26 mouse cellular contexts compared by ENCODE assay signal in the genomic region with DNA sequence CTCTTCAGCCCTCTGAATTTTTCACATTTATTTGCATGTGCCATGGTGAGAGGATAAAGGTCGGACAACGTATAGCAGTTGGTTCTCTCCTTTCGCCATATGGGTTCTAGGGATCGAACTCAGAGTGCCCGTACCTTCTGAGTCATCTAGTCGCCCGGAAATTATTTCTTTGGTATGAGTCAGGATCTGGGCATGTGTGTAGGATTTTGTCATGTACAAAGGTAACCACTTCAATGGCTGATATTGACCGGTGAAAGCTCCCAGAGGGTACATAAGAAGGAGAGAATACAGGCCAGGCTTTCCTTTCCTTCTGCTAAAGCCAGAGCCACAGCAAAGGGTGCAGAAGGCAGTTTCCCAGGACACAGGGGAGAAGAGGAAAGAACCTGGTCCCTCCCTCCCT.
"Had no signal": no experiment of that assay in that cellular context is flagged by ENCODE, and none has a peak within 500 bp of the region (broad histone marks: within the 10 kb centered on the region; RNA-seq: fewer than 3 reads in every experiment).

No protein-coding gene starts in this region.

- H3K9me3 ChIP-seq: heart, embryonic 10.5 days; heart, embryonic 12.5 days; hindbrain, embryonic 10.5 days; hindbrain, embryonic 12.5 days; kidney, embryonic 15.5 days; limb, embryonic 10.5 days; limb, embryonic 12.5 days; liver, embryonic 13.5 days had no signal

- H3K4me3 ChIP-seq: heart, adult 2 months; heart, embryonic 10.5 days; heart, embryonic 12.5 days; hindbrain, embryonic 10.5 days; hindbrain, embryonic 12.5 days; kidney, embryonic 15.5 days; left cerebral cortex, adult 2 months; limb, embryonic 10.5 days; limb, embryonic 12.5 days; liver, embryonic 13.5 days had no signal

- H3K27ac ChIP-seq: heart, adult 2 months; heart, embryonic 10.5 days; hindbrain, embryonic 10.5 days; hindbrain, embryonic 12.5 days; hindbrain, embryonic 14.5 days; kidney, embryonic 15.5 days; kidney, postnatal 0 days; left cerebral cortex, adult 2 months; limb, embryonic 10.5 days; limb, embryonic 12.5 days; liver, embryonic 13.5 days had no signal

- H3K4me2 ChIP-seq: heart, embryonic 12.5 days; hindbrain, embryonic 12.5 days; hindbrain, embryonic 14.5 days; kidney, embryonic 15.5 days; limb, embryonic 12.5 days; liver, embryonic 11.5 days; liver, embryonic 13.5 days had no signal

- H3K9ac ChIP-seq: heart, embryonic 12.5 days; hindbrain, embryonic 12.5 days; hindbrain, embryonic 14.5 days; kidney, embryonic 15.5 days; limb, embryonic 12.5 days; liver, embryonic 13.5 days had no signal

- H3K27me3 ChIP-seq: heart, embryonic 12.5 days; hindbrain, embryonic 12.5 days; kidney, embryonic 15.5 days; limb, embryonic 12.5 days; liver, embryonic 13.5 days had no signal

- H3K4me1 ChIP-seq: hindbrain, embryonic 10.5 days; hindbrain, embryonic 12.5 days had no signal

- DNase-seq: gastrocnemius, postnatal 14 days; gastrocnemius, postnatal 36 days; heart, adult 11 months; heart, adult 2 months; heart, postnatal 10 days; heart, postnatal 4 days; kidney, adult 11 months; kidney, adult 2 months; kidney, adult 9 months; kidney, postnatal 14 days; kidney, postnatal 36 days; liver; liver, embryonic 13.5 days had no signal

- H3K36me3 ChIP-seq: heart, embryonic 10.5 days; heart, embryonic 12.5 days; hindbrain, embryonic 10.5 days; hindbrain, embryonic 12.5 days; kidney, embryonic 15.5 days; limb, embryonic 10.5 days; limb, embryonic 12.5 days; liver, embryonic 13.5 days had no signal

- ATAC-seq: hindbrain, embryonic 16.5 days; intestine, embryonic 16.5 days had no signal
